Mouse (Mus musculus): ENCODE data around the gene Xpa. TPM values are rescaled to one million over a fixed set of nuclear protein-coding genes. Genes with fewer than 3 reads are reported as not detected.

Xpa gene
- polyA plus RNA-seq, 1 experiment from 2014 or later, result 31.3 TPM

GRCm38 (mm10) chr4:46185423-46185822 lies 10.7 kb downstream of the Xpa start:
- H3K4me3 ChIP-seq, result no peak overlapping the region
- H3K36me3 ChIP-seq, result peaks cover 79% of the 10 kb centered on the region
- no peak overlapping the region for H3K4me2 ChIP-seq (replicated peaks)
- no peaks in the 10 kb centered on the region for H3K4me1 ChIP-seq
- 84% methylated on average over 8 of the region's 8 CpGs for whole genome bisulfite sequencing
- no peak overlapping the region for H3K27ac ChIP-seq
- no peaks in the 10 kb centered on the region for H3K27me3 ChIP-seq
- ATAC-seq (ENCODE audit: low FRiP score), result no peak
- no peaks in the 10 kb centered on the region for H3K9me3 ChIP-seq (replicated peaks)
- H3K9ac ChIP-seq, result no peak overlapping the region

GRCm38 (mm10) chr4:46182181-46182580 lies 13.9 kb downstream of the Xpa start:
- Histone ChIP-seq H3K4me2 (replicated peaks) (no peak overlapping the region), H3K9ac (no peak overlapping the region), H3K4me1 (no peaks in the 10 kb centered on the region), H3K27ac (no peak overlapping the region), H3K36me3 (peaks cover 75% of the 10 kb centered on the region), H3K4me3 (no peak overlapping the region), H3K27me3 (no peaks in the 10 kb centered on the region), H3K9me3 (replicated peaks) (no peaks in the 10 kb centered on the region)
- WGBS, result 87% methylated on average over 7 of the region's 7 CpGs
- ATAC-seq (ENCODE audit: low FRiP score), result no peak

- peaks cover 78% of the 10 kb centered on the region for H3K36me3 ChIP-seq
- no peaks in the 10 kb centered on the region for H3K9me3 ChIP-seq (replicated peaks)
- WGBS, result 71% methylated on average over 6 of the region's 6 CpGs
- H3K27me3 ChIP-seq, result no peaks in the 10 kb centered on the region
- no peak overlapping the region for H3K27ac ChIP-seq
- H3K4me3 ChIP-seq, result no peak overlapping the region
- no peaks in the 10 kb centered on the region for H3K4me1 ChIP-seq
- no peak overlapping the region for H3K9ac ChIP-seq
- ATAC-seq (ENCODE audit: low FRiP score), result no peak
- H3K4me2 ChIP-seq (replicated peaks), result no peak overlapping the region
Observed at GRCm38 (mm10) chr4:46181168-46181567, 14.9 kb downstream of the Xpa start.

- no peak for ATAC-seq (ENCODE audit: low FRiP score)
Observed at GRCm38 (mm10) chr4:46177496-46177895, 18.6 kb downstream of the Xpa start.

GRCm38 (mm10) chr4:46177018-46177417 lies 19.1 kb downstream of the Xpa start:
- Histone ChIP-seq H3K9ac (no peak overlapping the region), H3K9me3 (replicated peaks) (no peaks in the 10 kb centered on the region), H3K4me3 (no peak overlapping the region), H3K27ac (no peak overlapping the region), H3K4me1 (no peaks in the 10 kb centered on the region), H3K36me3 (peaks cover 76% of the 10 kb centered on the region), H3K27me3 (no peaks in the 10 kb centered on the region), H3K4me2 (replicated peaks) (no peak overlapping the region)
- WGBS, result 90% methylated on average over 5 of the region's 5 CpGs
- ATAC-seq (ENCODE audit: low FRiP score), result no peak

More at GRCm38 (mm10) chr4:46177496-46177895, 18.6 kb downstream of the Xpa start:
- Histone ChIP-seq H3K9ac (no peak overlapping the region), H3K4me2 (replicated peaks) (no peak overlapping the region), H3K4me3 (no peak overlapping the region), H3K27me3 (no peaks in the 10 kb centered on the region), H3K9me3 (replicated peaks) (no peaks in the 10 kb centered on the region), H3K36me3 (peaks cover 76% of the 10 kb centered on the region), H3K4me1 (no peaks in the 10 kb centered on the region), H3K27ac (no peak overlapping the region)
- WGBS, result 93% methylated on average over 7 of the region's 7 CpGs

- H3K4me2 ChIP-seq (replicated peaks), result no peak overlapping the region
- H3K9me3 ChIP-seq (replicated peaks), result no peaks in the 10 kb centered on the region
- ATAC-seq (ENCODE audit: low FRiP score), result no peak
- H3K4me3 ChIP-seq, result no peak overlapping the region
- 80% methylated on average over 4 of the region's 4 CpGs for WGBS
- H3K36me3 ChIP-seq, result peaks cover 76% of the 10 kb centered on the region
- H3K4me1 ChIP-seq, result no peaks in the 10 kb centered on the region
- H3K27me3 ChIP-seq, result no peaks in the 10 kb centered on the region
- no peak overlapping the region for H3K9ac ChIP-seq
- no peak overlapping the region for H3K27ac ChIP-seq
Observed at GRCm38 (mm10) chr4:46176313-46176712, 19.8 kb downstream of the Xpa start.

- H3K4me1 ChIP-seq, result no peaks in the 10 kb centered on the region
- H3K4me2 ChIP-seq (replicated peaks), result no peak overlapping the region
- no peaks in the 10 kb centered on the region for H3K27me3 ChIP-seq
- WGBS, result 85% methylated on average over 7 of the region's 7 CpGs
- H3K36me3 ChIP-seq, result peaks cover 91% of the 10 kb centered on the region
- H3K27ac ChIP-seq, result no peak overlapping the region
- ATAC-seq (ENCODE audit: low FRiP score), result no peak
- no peak overlapping the region for H3K9ac ChIP-seq
- no peak overlapping the region for H3K4me3 ChIP-seq
- H3K9me3 ChIP-seq (replicated peaks), result no peaks in the 10 kb centered on the region
Observed at GRCm38 (mm10) chr4:46171761-46172160, 24.4 kb downstream of the Xpa start.

GRCm38 (mm10) chr4:46165831-46166230 lies 30.3 kb downstream of the Xpa start:
- Histone ChIP-seq H3K9me3 (replicated peaks) (no peaks in the 10 kb centered on the region), H3K27ac (no peak overlapping the region), H3K4me1 (no peaks in the 10 kb centered on the region), H3K36me3 (peaks cover 88% of the 10 kb centered on the region), H3K4me2 (replicated peaks) (no peak overlapping the region), H3K27me3 (no peaks in the 10 kb centered on the region), H3K9ac (no peak overlapping the region), H3K4me3 (no peak overlapping the region)
- WGBS, result 96% methylated on average over 5 of the region's 5 CpGs
- no peak for ATAC-seq (ENCODE audit: low FRiP score)

- Histone ChIP-seq H3K27ac (no peak overlapping the region), H3K4me3 (no peak overlapping the region), H3K4me1 (no peaks in the 10 kb centered on the region), H3K9ac (no peak overlapping the region), H3K36me3 (peaks cover 82% of the 10 kb centered on the region), H3K9me3 (replicated peaks) (no peaks in the 10 kb centered on the region), H3K27me3 (no peaks in the 10 kb centered on the region), H3K4me2 (replicated peaks) (no peak overlapping the region)
- ATAC-seq (ENCODE audit: low FRiP score), result no peak
- 93% methylated on average over 2 of the region's 2 CpGs for WGBS
Observed at GRCm38 (mm10) chr4:46164027-46164426, 32.1 kb downstream of the Xpa start.

GRCm38 (mm10) chr4:46151903-46152544 lies 44.1 kb downstream of the Xpa start:
- WGBS, result 94% methylated on average over 12 of the region's 12 CpGs
- ATAC-seq (ENCODE audit: low FRiP score), result no peak
- H3K36me3 ChIP-seq, result peaks cover 72% of the 10 kb centered on the region

GRCm38 (mm10) chr4:46146881-46147280 lies 49.2 kb downstream of the Xpa start:
- Histone ChIP-seq H3K36me3 (peaks cover 36% of the 10 kb centered on the region), H3K4me1 (no peaks in the 10 kb centered on the region), H3K27ac (no peak overlapping the region), H3K4me3 (no peak overlapping the region), H3K4me2 (replicated peaks) (no peak overlapping the region), H3K27me3 (no peaks in the 10 kb centered on the region), H3K9me3 (replicated peaks) (no peaks in the 10 kb centered on the region), H3K9ac (no peak overlapping the region)
- WGBS, result 100% methylated on average over 1 of the region's 1 CpGs
- no peak for ATAC-seq (ENCODE audit: low FRiP score)

More at GRCm38 (mm10) chr4:46151903-46152544, 44.1 kb downstream of the Xpa start:
- Histone ChIP-seq H3K4me3 (no peak overlapping the region), H3K9ac (no peak overlapping the region), H3K9me3 (replicated peaks) (no peaks in the 10 kb centered on the region), H3K27ac (no peak overlapping the region), H3K27me3 (no peaks in the 10 kb centered on the region), H3K4me1 (no peaks in the 10 kb centered on the region), H3K4me2 (replicated peaks) (no peak overlapping the region)

GRCm38 (mm10) chr4:46144323-46144722 lies 51.8 kb downstream of the Xpa start:
- Histone ChIP-seq H3K4me2 (replicated peaks) (no peak overlapping the region), H3K9me3 (replicated peaks) (no peaks in the 10 kb centered on the region), H3K27me3 (no peaks in the 10 kb centered on the region), H3K4me3 (no peak overlapping the region), H3K9ac (no peak overlapping the region), H3K36me3 (peaks cover 18% of the 10 kb centered on the region), H3K4me1 (peaks cover 13% of the 10 kb centered on the region), H3K27ac (no peak overlapping the region)
- WGBS, result 76% methylated on average over 3 of the region's 3 CpGs
- ATAC-seq (ENCODE audit: low FRiP score), result no peak
